Mouse (Mus musculus) telencephalon, adult 2 months (tissue): ENCODE results near the gene Sec22c.

Experiments used
- DNase-seq: peaks from one replicate; pipeline ENCODE4 v3.0.0-alpha.2; 2011; ENCODE audit warnings: low read depth, low spot score

Sec22c gene

GRCm38 (mm10) chr9:121653668-121654067 is 51.6 kb downstream of the Sec22c start:
- DNase-seq: no peak

DNA sequence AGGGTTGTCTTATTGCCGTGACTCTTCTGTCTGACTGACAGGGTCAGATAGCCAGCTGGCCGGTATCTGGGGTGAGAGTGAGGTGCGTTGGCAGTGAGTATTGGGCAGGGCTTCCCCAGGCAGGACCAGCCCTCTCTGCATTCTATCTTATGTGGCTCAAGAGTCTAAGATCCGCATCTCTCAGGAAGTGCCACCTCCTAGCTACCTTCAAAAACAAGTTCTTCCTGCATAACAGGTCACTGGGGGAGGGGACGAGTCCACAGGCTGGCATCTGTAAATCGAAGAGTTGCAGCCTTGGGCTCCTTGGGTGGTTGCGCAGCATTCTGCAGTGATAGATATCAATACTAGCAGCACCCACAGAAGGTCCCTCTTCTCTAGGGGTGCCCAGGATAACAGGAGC is 58.3 kb downstream of the Sec22c start:
- no peak for DNase-seq

GRCm38 (mm10) chr9:121644855-121645254 is 60.4 kb downstream of the Sec22c start:
- DNase-seq: no peak

- DNase-seq: peak; percentile 70
These were observed 62.7 kb downstream of the Sec22c start, which contains the start of gene Vipr1 for GRCm38 (mm10) chr9:121642401-121643181. Gene Vipr1 (plus strand): TSS chr9:121642716.

GRCm38 (mm10) chr9:121642001-121642400 is 63.3 kb downstream of the Sec22c start, which contains the start of gene Lyzl4:
Gene Lyzl4 (minus strand): TSS chr9:121642096.
- DNase-seq: peak; percentile 47

GRCm38 (mm10) chr9:121641235-121641915 is 63.9 kb downstream of the Sec22c start:
- DNase-seq: peak; percentile 29

DNA sequence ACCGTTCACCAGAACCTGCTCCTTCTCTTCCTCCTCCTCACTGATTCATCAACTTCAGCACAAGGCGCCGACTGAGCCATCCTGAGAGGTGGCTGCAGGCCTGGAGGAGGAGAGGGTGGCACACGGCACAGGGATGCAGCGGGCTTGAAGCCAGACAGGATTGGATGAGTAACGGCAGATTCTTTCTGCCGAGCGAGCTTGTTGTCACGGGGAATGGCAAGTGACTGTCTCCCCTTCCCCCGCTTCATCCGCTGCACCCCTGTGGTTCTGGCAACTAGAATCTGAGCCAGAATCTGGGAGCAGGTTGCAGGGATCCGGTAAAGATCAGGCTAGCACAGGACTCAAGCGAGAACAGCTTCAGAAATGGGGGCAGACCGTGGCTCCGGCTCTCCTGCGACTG is 65.5 kb downstream of the Sec22c start:
- DNase-seq: peak; percentile 89

- peak; percentile 35 for DNase-seq
These were observed 69.3 kb downstream of the Sec22c start for GRCm38 (mm10) chr9:121635835-121636576.

DNA sequence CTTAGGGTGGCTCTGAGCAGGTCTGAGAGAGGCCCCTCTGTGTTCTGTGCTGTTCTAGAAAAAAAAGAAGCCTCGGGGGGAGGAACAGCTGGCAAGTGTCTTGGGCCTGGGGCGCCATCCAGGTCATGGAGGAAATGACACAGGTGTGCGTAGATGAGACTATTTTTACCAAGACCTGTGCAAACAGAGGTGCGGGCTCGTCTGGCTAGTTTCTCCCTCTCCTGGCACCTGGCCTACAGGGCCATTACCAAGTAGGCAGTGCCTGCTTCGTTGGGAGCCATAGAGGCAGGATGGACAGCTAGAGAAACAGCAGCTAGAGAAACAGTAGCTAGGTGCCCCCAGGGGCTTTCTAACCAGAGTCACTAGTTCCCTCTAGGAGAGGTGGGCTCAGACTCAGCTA is 72.0 kb downstream of the Sec22c start:
- DNase-seq: no peak

GRCm38 (mm10) chr9:121632891-121633290 is 72.4 kb downstream of the Sec22c start:
- DNase-seq: no peak

- no peak for DNase-seq
These were observed 73.3 kb downstream of the Sec22c start for GRCm38 (mm10) chr9:121631946-121632345.

DNA sequence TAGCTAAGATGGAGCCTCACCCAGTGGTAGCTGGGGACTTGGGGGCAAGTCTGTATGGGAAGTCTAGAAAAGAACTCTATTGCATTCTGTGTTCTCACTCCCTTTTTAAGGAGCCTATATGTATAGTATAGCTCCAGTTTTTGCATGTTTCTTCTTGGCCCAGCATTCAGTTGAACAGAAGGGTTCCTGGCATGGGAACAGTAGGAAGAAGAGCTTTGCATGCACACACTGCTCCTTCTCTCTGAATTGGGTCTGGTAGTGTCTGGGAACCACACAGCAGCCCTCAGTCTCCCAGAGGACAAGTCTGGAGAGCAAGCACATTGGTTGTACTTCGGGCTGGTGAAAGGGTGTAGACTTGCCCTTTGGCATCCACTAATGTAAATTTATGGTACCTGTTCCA is 74.7 kb downstream of the Sec22c start:
- no peak for DNase-seq
